Mouse (Mus musculus) kidney, adult 2 months (tissue): ENCODE data around the gene Trim33. TPM values are rescaled to one million over a fixed set of nuclear protein-coding genes. Genes with fewer than 3 reads are reported as not detected.

Source experiments
- DNase-seq: peaks from one replicate; pipeline ENCODE4 v3.0.0; 2021
- H3K27ac ChIP-seq: fragments of 200-500 bp; 2 replicates; pipeline ENCODE4 v1.5.1; 2012; ENCODE audit warnings: low read depth, low read length, control low read depth, inconsistent platforms; ENCODE audit not compliant: insufficient read depth
- H3K27me3 ChIP-seq: fragments of 200-500 bp; replicated peaks from 2 replicates; pipeline ENCODE4 v1.6.1; 2012; ENCODE audit warnings: mild to moderate bottlenecking, moderate library complexity, low read length, inconsistent platforms; ENCODE audit not compliant: control insufficient read depth, insufficient read depth
- H3K36me3 ChIP-seq: fragments of 200-500 bp; 2 replicates; pipeline ENCODE4 v1.6.1; 2012; ENCODE audit warnings: mild to moderate bottlenecking, moderate library complexity, low read length, inconsistent platforms; ENCODE audit not compliant: control insufficient read depth, insufficient read depth
- H3K4me1 ChIP-seq: fragments of 200-500 bp; 2 replicates; pipeline ENCODE4 v1.6.1; 2011; ENCODE audit warnings: low read length; ENCODE audit not compliant: control insufficient read depth, insufficient read depth
- H3K4me3 ChIP-seq: fragments of 200-500 bp; 2 replicates; pipeline ENCODE4 v1.5.1; 2011; ENCODE audit warnings: mild to moderate bottlenecking, low read depth, low read length, control low read depth; ENCODE audit not compliant: insufficient read depth
- CTCF ChIP-seq: fragments of 200-500 bp; conservative IDR thresholded peaks from 2 replicates; pipeline ENCODE4 v1.5.1; 2011; ENCODE audit warnings: low read depth, mild to moderate bottlenecking, control low read depth, low read length, moderate library complexity, mixed read lengths; ENCODE audit not compliant: insufficient read depth, insufficient read length
- POLR2A ChIP-seq: fragments of 200-500 bp; IDR thresholded peaks from one replicate; pipeline ENCODE4 v1.6.1; 2011; ENCODE audit warnings: low read depth, low read length, control low read depth
- whole genome bisulfite sequencing: fragments of 180-500 bp; shearing (Covaris S2); methylation state at CpG from one replicate; pipeline ENCODE4 v1.1.7; 2018; 5-methylcytosine and 5-hydroxymethylcytosine counted together
- polyA plus RNA-seq: library from polyadenylated mRNA; depleted of rRNA; stranded (reverse); fragments of >200 nt; gene quantifications from 2 replicates; pipeline ENCODE4 v1.2.3, GENCODE M21; 2012

Gene Trim33
- polyA plus RNA-seq, 1 experiment = 10.9 TPM

GRCm38 (mm10) chr3:103385383-103386291 is 106.5 kb downstream of the Trim33 start:
- Histone ChIP-seq H3K4me3 (no peak overlapping the region), H3K27me3 (no peaks in the 10 kb centered on the region), H3K36me3 (no peaks in the 10 kb centered on the region), H3K27ac (no peak overlapping the region), H3K4me1 (no peaks in the 10 kb centered on the region)
- no peak for TF ChIP-seq POLR2A
- TF ChIP-seq CTCF = no peak
- DNase-seq = no peak
- WGBS = 78% methylated on average over 5 of the region's 5 CpGs

GRCm38 (mm10) chr3:103386292-103387031 is 107.4 kb downstream of the Trim33 start:
- H3K36me3 ChIP-seq = no peaks in the 10 kb centered on the region
- H3K4me3 ChIP-seq = no peak overlapping the region
- DNase-seq = no peak
- H3K4me1 ChIP-seq = no peaks in the 10 kb centered on the region
- no peak overlapping the region for H3K27ac ChIP-seq
- no peaks in the 10 kb centered on the region for H3K27me3 ChIP-seq
- TF ChIP-seq POLR2A = no peak
- TF ChIP-seq CTCF = no peak
- WGBS = 94% methylated on average over 16 of the region's 16 CpGs

GRCm38 (mm10) chr3:103392613-103393258 is 113.6 kb downstream of the Trim33 start:
- Histone ChIP-seq H3K27me3 (no peaks in the 10 kb centered on the region), H3K4me1 (no peaks in the 10 kb centered on the region), H3K4me3 (no peak overlapping the region), H3K27ac (no peak overlapping the region), H3K36me3 (no peaks in the 10 kb centered on the region)
- DNase-seq = peak; percentile 40
- TF ChIP-seq CTCF = peak; percentile 48
- no peak for TF ChIP-seq POLR2A
- WGBS = 2% methylated on average over 3 of the region's 3 CpGs

GRCm38 (mm10) chr3:103393283-103394060 is 114.4 kb downstream of the Trim33 start:
- Histone ChIP-seq H3K27ac (no peak overlapping the region), H3K36me3 (no peaks in the 10 kb centered on the region), H3K4me1 (no peaks in the 10 kb centered on the region), H3K27me3 (no peaks in the 10 kb centered on the region), H3K4me3 (no peak overlapping the region)
- TF ChIP-seq CTCF = no peak
- TF ChIP-seq POLR2A = no peak
- 80% methylated on average over 14 of the region's 14 CpGs for WGBS
- no peak for DNase-seq

- TF ChIP-seq CTCF (no peak), POLR2A (no peak)
- Histone ChIP-seq H3K4me3 (no peak overlapping the region), H3K27ac (no peak overlapping the region), H3K4me1 (no peaks in the 10 kb centered on the region), H3K36me3 (no peaks in the 10 kb centered on the region), H3K27me3 (no peaks in the 10 kb centered on the region)
- WGBS = 93% methylated on average over 2 of the region's 2 CpGs
- no peak for DNase-seq
Observed at GRCm38 (mm10) chr3:103394121-103394520, 115.0 kb downstream of the Trim33 start.

- H3K27ac ChIP-seq = no peak overlapping the region
- DNase-seq = no peak
- H3K36me3 ChIP-seq = no peaks in the 10 kb centered on the region
- 71% methylated on average over 3 of the region's 3 CpGs for WGBS
- no peak overlapping the region for H3K4me3 ChIP-seq
- no peaks in the 10 kb centered on the region for H3K27me3 ChIP-seq
- no peak for TF ChIP-seq POLR2A
- TF ChIP-seq CTCF = no peak
- no peaks in the 10 kb centered on the region for H3K4me1 ChIP-seq
Observed at GRCm38 (mm10) chr3:103397523-103397922, 118.4 kb downstream of the Trim33 start.
